Mouse (Mus musculus) liver, adult (tissue): Measurements from ENCODE around the gene Tdrd9.
A peak's percentile ranks its signal among the peaks of the same experiment; 100 is the strongest.

Experiments
- GATA4 ChIP-seq: IDR thresholded peaks from 2 replicates; pipeline ENCODE4 v1.6.1; 2014; ENCODE audit warnings: mild to moderate bottlenecking, low read length; ENCODE audit not compliant: insufficient replicate concordance

Gene Tdrd9

GRCm38 (mm10) chr12:111946716-111947115, 24.6 kb upstream of the Tdrd9 start:
- TF ChIP-seq GATA4 = no peak

DNA sequence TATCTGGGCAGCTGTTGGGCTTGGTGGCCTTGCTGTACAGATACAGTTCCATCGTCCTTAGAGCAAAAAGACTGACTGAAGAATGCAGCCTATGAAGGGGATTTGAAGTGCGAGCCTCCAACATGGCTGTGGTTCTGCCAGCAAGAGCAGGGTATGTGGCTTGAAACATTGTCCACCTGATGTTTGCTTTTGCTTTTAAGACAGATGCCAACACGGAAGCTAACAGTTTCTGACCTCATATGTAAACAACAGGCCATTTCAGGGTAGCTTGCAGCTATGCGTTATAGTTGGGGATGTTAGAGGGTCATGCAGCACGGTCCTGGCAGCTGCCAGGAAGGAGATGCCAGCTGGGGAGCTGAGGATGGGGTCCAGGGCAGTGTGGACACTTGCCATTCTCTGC, 20.9 kb upstream of the Tdrd9 start:
- TF ChIP-seq GATA4 = no peak

GRCm38 (mm10) chr12:111951701-111952100, 19.7 kb upstream of the Tdrd9 start:
- no peak for TF ChIP-seq GATA4

DNA sequence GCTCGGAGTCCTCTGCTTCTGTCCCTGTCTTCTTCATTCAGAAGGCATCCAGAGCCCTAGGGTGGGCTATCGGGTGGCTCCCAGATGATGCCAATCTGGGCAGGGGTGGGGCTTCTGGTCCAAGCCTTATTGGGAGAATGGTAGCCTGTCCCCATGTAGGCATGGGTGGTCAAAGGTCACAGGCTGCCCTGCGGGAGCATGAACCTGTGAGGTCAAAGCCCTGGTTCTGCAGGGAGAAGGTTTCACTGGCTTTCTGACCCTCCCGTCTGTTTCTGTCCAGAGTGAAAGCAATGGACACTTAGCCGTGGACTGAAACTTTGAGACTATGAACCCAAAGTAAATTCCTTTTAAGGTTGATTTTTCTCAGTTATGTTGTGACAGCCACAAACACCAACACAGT, 15.2 kb upstream of the Tdrd9 start:
- no peak for TF ChIP-seq GATA4

DNA sequence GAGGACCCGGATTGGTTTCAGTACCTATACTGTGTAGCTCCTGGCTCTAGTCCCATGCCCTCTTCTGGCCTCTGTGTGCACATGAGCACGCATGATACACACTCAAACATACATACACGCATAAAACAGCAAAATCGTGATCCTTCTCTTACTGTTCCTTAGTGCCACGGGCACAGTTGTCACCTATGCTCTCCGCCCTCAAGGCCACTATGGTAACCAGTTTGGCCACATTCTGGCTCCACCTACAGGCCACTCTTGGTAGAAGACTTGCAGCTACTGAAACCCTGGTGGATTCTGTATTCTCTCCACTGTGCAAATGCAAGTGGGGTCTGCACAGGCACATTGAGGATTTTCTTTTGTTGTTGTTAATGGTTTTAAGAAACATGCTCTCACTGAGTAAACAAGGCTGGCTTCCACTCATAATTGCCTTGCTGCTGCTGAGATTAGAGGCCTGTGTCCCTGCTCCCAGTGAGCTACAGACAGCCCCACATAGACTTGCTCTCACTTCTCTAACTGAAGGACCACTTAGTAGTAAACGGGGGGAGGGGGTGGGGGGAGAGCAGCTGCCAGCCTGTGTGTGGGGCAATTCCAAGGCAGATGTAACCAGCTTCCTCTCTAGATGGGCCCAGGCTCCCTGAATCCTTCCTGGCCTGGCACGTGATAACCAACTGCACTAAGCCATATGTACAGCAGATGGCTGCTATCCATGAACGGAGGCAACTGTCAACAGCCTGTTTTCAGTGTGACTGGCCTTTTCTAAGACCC, 13.1 kb upstream of the Tdrd9 start:
- TF ChIP-seq GATA4 = no peak

DNA sequence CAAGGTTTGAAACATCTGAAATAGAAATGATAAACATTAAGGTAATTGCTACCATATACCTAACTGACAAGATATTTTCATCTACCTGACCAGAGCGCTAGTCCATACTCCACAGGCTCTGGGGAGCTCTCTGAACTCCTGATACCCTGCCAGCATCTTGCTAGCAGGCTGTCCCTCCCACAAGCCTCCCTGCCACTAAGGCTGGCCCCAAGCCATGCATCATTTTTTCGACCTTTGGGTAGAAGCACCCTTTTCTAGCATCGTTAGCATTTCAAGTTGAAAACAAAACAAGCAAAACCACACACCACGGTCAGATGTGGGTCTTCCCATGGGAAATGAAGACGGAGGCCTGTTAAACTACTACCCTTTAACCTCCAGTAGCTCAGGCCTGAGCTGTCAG, 8.0 kb upstream of the Tdrd9 start:
- no peak for TF ChIP-seq GATA4

DNA sequence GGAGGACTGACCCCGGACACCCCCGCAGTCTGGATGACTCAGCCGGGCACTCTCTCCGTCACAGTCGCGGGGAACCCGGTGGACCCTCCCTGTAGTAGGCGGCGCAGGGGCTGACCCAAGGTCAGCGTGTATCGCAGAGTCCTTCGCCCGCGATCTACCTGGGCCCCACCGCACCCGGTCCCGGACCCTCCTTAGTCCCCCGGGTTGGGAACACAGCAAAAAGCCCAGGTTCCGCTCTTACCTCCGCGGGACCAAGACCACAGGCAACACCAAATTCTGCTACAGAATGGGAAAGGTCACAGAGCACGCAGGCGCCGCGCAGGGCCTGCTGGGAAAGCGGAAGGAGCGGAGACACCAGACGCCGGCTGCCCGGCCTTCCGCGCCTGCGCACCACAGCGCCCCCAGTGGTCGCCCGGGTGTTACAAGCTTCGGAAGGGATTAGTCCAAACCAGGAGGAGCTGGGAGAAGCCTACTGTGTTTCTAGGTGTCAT, 4.6 kb upstream of the Tdrd9 start, which contains the start of gene Atp5mpl:
TSS of gene Atp5mpl (minus strand) at position 295 of the 491 bp plus-strand sequence.
- TF ChIP-seq GATA4 = peak; percentile 53; the same call in 1 of the 2 replicates

DNA sequence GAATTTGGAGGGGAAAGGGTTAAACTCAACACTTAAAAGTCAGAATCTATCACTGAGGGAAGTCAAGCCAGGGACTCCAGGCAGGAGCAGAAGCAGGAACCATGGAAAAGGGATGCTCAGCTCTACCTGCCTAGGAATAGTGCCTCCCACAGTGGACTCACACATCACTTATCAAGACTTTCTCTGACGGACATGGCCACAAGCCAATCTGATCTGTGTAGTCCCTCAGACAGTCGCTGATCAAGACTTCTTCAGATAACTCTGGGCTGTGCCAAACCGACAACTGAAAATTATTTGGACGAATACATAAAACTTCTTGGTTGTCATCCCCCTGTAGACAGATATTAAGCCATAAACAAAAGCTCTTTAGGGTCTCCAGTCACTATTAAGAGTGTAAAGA, 1.3 kb upstream of the Tdrd9 start:
- TF ChIP-seq GATA4 = no peak

DNA sequence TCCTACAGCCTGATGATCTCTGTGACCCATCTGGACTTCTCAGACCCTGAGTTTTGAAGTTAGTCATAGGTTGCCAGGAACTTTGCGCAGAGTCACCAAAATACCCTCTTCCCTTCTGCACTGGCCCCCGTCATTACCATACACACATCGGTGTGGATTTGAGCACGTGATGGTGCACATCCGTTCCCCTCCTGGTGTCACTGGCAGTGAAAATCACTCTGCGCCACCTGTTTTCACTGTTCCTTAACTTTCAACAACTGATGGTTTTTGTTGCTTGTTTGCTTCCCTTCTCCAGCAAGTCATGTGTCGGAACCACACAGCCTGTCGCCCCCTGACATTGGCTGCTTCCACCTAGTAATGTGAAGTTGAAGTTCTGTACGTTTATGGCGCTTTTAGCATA, 1.1 kb downstream of the Tdrd9 start:
- no peak for TF ChIP-seq GATA4

- no peak for TF ChIP-seq GATA4
Measured at GRCm38 (mm10) chr12:111974578-111974977, 3.2 kb downstream of the Tdrd9 start.

DNA sequence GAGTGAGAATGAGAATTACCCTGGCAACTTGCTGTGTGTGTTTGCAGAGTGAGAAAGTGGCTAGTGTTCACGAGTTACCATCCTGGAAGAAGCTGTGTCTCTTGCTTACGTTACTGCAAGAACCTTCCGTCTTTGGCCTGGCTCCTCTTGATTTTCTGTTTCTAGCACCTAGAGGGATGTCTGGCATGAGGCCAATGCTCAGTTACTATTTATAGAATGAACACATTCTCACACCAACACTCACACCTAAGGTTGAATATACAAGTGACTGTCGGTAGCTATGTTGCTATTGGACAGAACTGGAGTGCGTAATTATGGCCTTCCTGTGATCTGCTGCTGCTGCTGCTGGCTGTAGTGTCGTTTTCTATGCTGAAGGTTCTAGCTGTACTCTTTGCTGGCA, 5.8 kb downstream of the Tdrd9 start:
- no peak for TF ChIP-seq GATA4

GRCm38 (mm10) chr12:111978274-111978673, 6.9 kb downstream of the Tdrd9 start:
- no peak for TF ChIP-seq GATA4

- TF ChIP-seq GATA4 = no peak
Measured at GRCm38 (mm10) chr12:111980887-111981367, 9.6 kb downstream of the Tdrd9 start, which contains the start of gene Rd3l. Rd3l (minus strand) TSS chr12:111981317.

DNA sequence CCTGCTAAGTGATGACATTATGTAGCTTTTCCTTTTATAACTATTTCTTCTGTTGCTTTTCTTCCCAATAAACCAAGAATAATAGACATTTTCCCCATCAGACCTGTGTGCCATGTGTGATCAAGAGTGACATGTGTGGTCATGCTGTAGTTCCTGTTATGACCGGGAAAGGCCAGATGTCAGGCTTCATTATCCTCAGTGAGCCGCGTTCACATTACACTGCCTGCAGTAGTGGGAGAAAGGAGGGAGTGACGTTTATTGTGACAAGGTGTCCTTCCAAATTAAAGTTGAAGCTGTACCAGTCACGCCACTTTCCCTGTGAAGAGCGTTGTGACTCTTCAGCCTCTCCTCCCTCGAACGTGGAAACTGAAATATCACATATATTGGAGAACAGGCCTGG, 10.5 kb downstream of the Tdrd9 start:
- no peak for TF ChIP-seq GATA4

DNA sequence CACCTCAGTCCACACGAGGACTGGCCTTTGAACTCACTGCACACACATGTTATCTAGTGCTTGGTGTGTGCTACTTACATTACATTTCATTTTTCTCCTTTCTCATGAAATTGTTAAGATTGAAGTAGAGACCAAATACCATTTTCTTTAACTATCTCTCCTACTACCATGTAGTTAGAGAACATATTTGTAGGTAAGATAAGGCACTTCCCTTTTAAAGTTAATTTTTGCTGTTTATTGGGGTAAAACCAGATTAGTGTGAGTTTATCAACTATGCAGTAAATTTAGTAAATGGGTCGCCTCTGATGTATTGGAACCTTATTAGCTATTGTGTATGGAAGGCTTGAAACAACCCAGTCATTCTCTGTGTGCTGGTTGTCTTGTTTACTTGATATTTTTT, 11.8 kb downstream of the Tdrd9 start:
- no peak for TF ChIP-seq GATA4

DNA sequence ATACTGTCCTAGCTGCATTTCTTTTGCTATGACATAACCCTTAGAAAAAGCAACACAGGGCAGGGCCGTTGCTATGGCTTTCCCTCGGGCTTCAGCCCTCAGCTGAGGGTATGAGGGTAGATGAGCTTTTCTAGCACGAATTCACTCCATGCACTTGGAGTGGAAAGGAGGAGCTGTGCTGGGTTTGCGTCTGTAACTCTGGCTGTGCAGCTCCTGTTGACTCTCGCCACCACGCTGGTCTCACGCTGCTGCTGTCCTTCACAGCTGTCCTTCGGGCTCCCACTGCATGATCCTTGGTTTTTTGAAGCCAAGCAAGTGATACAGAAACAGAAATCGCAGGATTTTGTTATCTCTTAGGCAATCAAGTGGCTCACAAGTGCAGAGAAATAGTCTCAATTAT, 15.4 kb downstream of the Tdrd9 start:
- no peak for TF ChIP-seq GATA4

DNA sequence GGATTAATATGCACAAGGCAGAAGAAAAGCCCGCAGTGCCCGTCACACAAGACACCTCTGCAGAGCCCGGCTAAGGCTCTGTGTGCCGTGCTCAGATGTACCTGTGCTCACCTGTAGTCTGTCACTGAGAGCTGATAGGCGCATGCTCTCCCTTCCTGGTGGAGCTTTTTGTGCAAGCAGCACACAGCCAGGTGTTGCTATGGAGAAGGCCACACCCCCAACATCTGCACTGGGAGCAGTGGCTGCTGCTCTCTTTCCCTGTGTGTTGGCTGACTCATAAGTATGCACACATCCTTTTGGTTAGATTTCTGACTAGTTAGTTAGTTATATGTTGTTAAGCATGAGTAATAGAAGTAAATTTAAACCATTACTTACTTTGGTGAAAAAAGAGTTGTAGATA, 21.3 kb downstream of the Tdrd9 start:
- TF ChIP-seq GATA4 = no peak
